ENCODE assay signal across 30 mouse cellular contexts in genomic region chr4:150622641-150623040, GRCm38 (mm10). TPM values are rescaled to one million over a fixed set of nuclear protein-coding genes. Genes with fewer than 3 reads are reported as not detected.
"Had no signal": no experiment of that assay in that cellular context is flagged by ENCODE, and none has a peak within 500 bp of the region (broad histone marks: within the 10 kb centered on the region; RNA-seq: fewer than 3 reads in every experiment).

No protein-coding gene starts in this region.

- H3K4me1 ChIP-seq: embryonic facial prominence, embryonic 12.5 days; embryonic facial prominence, embryonic 13.5 days; forebrain, embryonic 12.5 days; forebrain, embryonic 13.5 days; forebrain, embryonic 15.5 days had no signal

- ATAC-seq: forebrain, embryonic 13.5 days; forebrain, embryonic 14.5 days; forebrain, embryonic 15.5 days; forebrain, embryonic 16.5 days; forebrain, postnatal 0 days had no signal

- H3K9me3 ChIP-seq: embryonic facial prominence, embryonic 10.5 days; embryonic facial prominence, embryonic 12.5 days; embryonic facial prominence, embryonic 13.5 days; embryonic facial prominence, embryonic 15.5 days; forebrain, embryonic 10.5 days; forebrain, embryonic 12.5 days; forebrain, embryonic 13.5 days; forebrain, embryonic 15.5 days; heart, embryonic 10.5 days had no signal

- H3K4me3 ChIP-seq: embryonic facial prominence, embryonic 10.5 days; embryonic facial prominence, embryonic 12.5 days; embryonic facial prominence, embryonic 13.5 days; embryonic facial prominence, embryonic 15.5 days; erythroblast, embryonic 14.5 days; forebrain, embryonic 10.5 days; forebrain, embryonic 12.5 days; forebrain, embryonic 13.5 days; forebrain, embryonic 15.5 days; heart, adult 2 months; heart, embryonic 10.5 days had no signal

- H3K4me2 ChIP-seq: embryonic facial prominence, embryonic 12.5 days; embryonic facial prominence, embryonic 13.5 days; embryonic facial prominence, embryonic 15.5 days; forebrain, embryonic 12.5 days; forebrain, embryonic 13.5 days; forebrain, embryonic 15.5 days; heart, embryonic 11.5 days had no signal

- H3K9ac ChIP-seq: embryonic facial prominence, embryonic 12.5 days; embryonic facial prominence, embryonic 13.5 days; embryonic facial prominence, embryonic 15.5 days; forebrain, embryonic 12.5 days; forebrain, embryonic 13.5 days; forebrain, embryonic 15.5 days; forebrain, postnatal 0 days had no signal

- H3K27ac ChIP-seq: embryonic facial prominence, embryonic 10.5 days; embryonic facial prominence, embryonic 12.5 days; embryonic facial prominence, embryonic 13.5 days; embryonic facial prominence, embryonic 15.5 days; forebrain, embryonic 10.5 days; forebrain, embryonic 12.5 days; forebrain, embryonic 13.5 days; forebrain, embryonic 15.5 days; heart, adult 2 months; heart, embryonic 10.5 days had no signal

- H3K27me3 ChIP-seq: embryonic facial prominence, embryonic 12.5 days; embryonic facial prominence, embryonic 13.5 days; embryonic facial prominence, embryonic 15.5 days; forebrain, embryonic 12.5 days; forebrain, embryonic 13.5 days; forebrain, embryonic 15.5 days had no signal

- DNase-seq: cerebellum, adult 8-10 months; cerebellum, adult 9-10 months; cerebellum, adult 9-11 months; cerebellum, postnatal 14 days; cerebellum, postnatal 36 days; embryo, embryonic 11 days; forebrain, postnatal 0 days; gastrocnemius, postnatal 10 days; gastrocnemius, postnatal 14 days; gastrocnemius, postnatal 25 days; heart, adult 18-20 months; heart, adult 2 months had no signal

RNA-seq across cellular contexts. Expression of gene Slc45a1, which starts 29.3 kb away (rescaled TPM):
- total RNA-seq: common myeloid progenitor, adult 5-6 weeks; gastrocnemius, adult 18-20 months; gastrocnemius, adult 8-10 months; gastrocnemius, postnatal 10 days; gastrocnemius, postnatal 14 days; gastrocnemius, postnatal 25 days; gastrocnemius, postnatal 4 days; granulocyte monocyte progenitor cell, adult 5-6 weeks; heart, adult 18-20 months; heart, adult 2 months had no signal
- polyA plus RNA-seq: erythroblast, embryonic 14.5 days; heart, adult 2 months had no signal
